Mouse (Mus musculus): ENCODE measurements around the gene Gm6904.
"Not testable (repeated sequence)": the region's sequence is repeated elsewhere in the genome, so short reads cannot be mapped to it uniquely, and the experiment has no call there.

The Gm6904 gene

DNA sequence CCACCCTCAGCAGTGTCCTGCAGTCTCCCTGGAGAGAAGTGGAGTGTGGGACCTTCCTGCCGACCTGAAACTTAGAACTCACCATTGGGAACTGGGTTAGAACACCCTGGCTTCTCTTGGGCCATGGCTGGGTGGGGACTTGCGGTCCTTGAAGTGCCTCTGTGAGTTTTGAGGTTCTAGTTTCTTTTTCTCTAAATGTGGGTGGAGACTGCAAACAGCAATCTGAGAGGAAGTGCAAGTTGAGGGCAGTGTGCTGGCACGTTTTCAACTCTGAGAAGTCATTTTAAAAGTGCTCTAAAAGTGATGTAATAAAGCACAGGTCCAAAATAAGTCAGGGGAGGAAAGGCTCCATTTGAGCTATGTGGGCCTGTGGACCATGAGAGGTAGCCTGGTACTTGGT lies at the start of gene Gm6904:
Gene Gm6904 (minus strand): TSS at position 161 of the 400 bp plus-strand sequence.
- peak; percentile 81 for DNase-seq (ENCODE audit: low read depth)

DNA sequence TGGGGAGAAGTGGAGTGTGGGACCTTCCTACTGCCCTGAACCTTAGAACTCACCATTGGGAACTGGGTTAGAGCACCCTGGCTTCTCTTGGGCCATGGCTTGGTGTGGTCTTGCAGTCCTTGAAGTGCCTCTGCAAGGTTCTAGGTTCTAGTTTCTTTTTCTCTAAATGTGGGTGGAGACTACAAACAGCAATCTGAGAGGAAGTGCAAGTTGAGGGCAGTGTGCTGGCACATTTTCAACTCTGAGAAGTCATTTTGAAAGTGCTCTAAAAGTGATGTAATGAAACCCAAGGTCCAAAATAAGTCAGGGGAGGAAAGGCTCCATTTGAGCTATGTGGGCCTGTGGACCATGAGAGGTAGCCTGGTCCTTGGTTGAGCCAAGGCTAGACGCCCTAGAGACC lies 37.4 kb upstream of the Gm6904 start, which contains the start of gene Phf11a:
Gene Phf11a (minus strand): TSS at position 132 of the 400 bp plus-strand sequence.
- peak; percentile 69 for DNase-seq (ENCODE audit: low read depth)

DNA sequence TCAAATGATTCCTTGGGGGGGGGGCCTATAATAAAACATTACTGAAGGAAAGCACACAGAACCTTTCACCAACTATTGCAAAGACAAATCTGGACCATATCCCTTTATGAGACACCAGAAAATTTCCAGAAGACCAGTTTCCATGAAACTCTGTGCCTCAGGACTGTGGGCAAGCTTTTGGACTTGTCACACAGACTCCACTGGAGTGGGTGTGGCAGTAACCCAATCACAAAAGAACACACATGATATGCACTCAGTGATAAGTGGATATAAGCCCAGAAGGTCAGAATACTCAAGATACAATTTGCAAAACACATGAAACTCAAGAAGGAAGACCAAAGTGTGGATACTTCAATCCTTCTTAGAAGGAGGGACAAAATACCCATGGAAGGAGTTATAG lies 31.8 kb upstream of the Gm6904 start:
- DNase-seq (ENCODE audit: low read depth), result not testable (repeated sequence)

DNA sequence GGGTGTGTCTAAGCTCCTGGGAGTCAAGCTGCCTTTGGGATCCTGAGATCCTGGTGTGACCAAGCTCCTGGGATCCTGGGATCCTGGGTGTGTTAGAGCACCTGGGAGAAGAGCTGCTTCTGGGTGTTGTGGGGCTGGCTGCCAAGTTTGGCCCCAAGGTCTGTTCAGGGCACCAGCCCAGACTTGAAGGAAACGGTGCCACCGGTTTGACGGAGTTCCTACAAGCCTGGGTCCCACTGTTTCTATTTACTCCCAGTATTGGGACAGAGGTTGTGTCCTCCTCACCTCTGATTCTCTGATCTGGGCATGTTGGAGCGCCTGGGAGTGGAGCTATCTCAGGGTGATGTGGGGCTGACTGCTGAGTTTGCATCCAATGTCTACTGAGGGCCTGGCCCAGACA lies 14.9 kb upstream of the Gm6904 start:
- not testable (repeated sequence) for DNase-seq (ENCODE audit: low read depth)

DNA sequence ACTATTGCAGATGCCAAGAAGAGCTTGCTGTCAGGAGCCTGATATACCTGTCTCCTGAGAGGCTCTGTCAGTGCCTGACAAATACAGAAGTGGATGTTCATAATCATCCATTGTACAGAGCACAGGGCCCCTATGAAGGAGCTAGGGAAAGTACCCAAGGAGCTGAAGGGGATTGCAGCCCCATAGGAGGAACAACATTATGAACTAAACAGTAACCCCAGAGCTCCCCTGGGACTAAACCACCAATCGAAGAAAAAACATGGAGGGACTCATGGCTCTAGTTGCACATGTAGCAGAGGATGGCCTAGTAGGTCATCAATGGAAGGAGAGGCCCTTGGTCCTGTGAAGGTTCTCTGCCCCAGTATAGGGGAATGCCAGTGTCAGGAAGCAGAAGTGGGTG lies 4.2 kb downstream of the Gm6904 start:
- DNase-seq (ENCODE audit: low read depth), result not testable (repeated sequence)

DNA sequence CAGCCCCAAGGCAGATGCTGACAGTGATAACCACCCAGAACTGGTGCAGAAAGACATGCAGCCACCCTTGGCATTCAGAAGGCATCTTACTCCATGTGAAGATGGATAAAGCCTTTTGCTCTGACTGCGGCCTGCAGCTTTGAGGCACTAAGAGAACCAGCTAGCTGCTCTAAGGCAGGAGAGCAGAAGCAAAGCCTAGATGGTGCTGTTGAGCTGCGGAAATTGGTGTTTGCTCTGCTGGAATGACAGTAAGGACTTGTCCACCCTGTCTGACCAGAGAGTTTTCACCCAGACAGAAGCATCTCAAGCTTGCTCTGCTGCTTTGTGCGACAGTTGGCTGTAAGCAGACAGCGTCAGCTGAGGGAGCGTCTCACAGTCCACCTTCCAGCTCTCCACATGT lies 9.7 kb downstream of the Gm6904 start:
- not testable (repeated sequence) for DNase-seq (ENCODE audit: low read depth)

DNA sequence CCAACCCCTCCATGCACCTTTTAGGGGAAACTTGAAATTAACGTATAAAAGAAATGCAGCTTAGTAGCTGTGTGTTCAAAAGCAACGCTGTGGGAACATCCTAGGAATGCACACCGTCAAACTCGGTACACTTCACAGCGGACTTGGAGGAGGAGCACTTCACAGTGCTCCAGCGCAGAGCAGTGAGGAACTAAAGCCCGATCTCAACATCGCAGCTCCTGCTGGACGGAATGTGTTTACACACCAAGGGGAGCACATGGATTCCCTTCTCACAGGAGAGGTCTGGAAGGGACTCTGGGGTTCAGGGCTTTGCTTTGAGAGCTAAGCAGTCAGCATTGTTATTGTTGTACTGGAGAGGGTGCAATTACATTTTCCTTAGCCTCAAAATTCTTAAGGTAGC lies 26.4 kb downstream of the Gm6904 start:
- DNase-seq (ENCODE audit: low read depth), result no peak

DNA sequence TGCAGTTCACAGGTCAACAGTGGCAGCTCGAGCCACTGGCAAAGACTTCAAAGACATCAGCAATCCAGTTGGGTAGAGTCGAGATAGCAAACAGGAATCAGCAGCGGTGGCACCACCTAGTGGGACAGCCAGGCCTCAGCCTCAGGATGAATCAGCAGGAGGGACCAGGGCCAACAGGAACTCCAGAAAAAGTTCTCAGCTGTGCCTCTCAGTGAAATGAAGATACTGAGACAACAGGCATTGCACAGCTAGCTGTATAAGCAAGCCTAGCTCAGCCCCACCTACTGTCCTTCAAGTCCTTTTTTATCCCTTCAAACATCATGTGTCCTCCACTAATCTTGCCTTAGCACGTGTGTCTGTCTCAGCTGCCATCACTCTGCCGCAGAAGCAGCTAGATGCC lies 28.0 kb downstream of the Gm6904 start:
- DNase-seq (ENCODE audit: low read depth), result peak; percentile 15

DNA sequence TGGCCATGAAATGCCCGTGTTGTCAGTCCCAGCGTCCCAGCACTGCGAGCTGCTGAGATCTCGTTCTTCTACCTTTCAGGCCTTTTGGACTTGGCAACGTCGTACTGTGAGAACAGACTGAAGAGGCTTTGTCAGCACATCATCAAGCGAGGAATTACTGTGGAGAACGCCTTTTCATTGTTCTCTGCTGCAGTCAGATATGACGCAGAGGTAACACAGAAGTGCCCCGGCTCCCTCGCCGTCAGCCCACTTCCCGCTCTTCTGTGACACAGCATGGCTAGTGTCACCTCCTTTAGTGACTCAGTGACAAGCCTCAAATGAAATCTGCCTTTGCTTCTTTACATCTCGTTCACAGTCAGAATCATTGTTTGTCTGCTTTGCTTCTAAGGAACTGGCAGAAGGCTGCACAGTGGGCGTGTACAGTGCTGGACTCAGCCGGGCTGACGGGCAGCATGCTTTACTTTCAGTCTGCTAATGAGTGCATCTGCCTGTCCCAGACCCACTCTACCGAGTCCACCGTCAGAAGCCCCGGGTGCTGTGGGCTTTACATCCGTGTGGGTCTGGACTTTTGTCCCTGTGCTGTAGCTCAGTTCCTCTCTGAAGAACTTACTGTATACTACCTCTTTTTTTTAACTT lies 29.6 kb downstream of the Gm6904 start:
- DNase-seq (ENCODE audit: low read depth), result no peak

DNA sequence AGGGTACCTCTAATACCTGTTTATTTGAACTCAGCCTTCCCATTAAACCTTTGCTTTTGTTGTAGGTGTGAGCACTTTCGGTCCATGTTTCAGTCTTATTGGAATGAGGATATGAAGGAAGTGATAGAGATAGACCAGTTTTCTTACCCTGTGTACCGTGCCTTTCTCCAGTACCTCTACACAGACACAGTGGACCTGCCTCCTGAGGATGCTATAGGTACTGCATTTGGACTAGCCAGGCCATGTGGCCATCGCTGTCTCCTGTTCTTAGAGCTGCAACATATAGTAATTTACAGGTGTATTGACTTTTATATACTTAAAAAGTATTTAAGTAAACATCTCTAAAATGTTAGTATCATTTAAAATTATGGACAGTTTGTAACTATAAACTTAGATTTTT lies 30.2 kb downstream of the Gm6904 start:
- peak; percentile 18 for DNase-seq (ENCODE audit: low read depth)

DNA sequence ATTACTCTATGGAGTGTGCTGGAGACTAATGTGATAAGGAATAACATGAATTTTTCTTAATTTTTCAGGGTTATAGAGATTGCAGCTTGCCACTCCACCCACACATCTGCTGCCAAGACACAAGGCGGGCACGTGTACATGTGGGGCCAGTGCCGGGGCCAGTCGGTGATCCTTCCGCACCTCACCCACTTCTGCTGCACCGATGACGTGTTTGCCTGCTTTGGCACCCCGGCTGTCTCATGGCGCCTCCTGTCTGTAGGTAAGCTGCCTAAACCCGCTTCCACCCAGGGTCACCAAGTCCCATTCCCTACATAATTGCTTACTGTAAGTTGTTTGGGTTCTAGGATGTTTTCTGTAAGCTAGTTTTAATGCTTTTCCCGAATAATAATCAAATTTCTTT lies 33.8 kb downstream of the Gm6904 start:
- DNase-seq (ENCODE audit: low read depth), result no peak

DNA sequence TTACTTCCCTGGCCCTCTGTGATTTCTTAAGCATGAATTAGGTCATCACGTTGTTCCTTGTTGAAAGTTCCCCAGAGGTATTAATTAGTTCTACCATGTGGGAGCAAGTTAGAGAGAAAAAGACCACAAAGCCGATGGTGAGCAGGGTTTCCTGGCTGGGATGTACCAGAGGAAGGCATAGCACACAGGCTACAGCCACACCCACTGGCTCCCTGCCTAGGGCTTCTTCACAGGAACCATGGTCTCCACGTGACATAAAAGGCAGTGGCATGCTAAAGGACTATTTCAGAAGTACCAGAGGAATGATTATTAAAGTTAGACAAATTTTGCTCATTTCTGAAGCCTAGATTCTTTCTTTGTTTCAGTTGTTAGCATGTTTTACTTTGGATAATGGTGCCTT lies 40.8 kb downstream of the Gm6904 start:
- no peak for DNase-seq (ENCODE audit: low read depth)

DNA sequence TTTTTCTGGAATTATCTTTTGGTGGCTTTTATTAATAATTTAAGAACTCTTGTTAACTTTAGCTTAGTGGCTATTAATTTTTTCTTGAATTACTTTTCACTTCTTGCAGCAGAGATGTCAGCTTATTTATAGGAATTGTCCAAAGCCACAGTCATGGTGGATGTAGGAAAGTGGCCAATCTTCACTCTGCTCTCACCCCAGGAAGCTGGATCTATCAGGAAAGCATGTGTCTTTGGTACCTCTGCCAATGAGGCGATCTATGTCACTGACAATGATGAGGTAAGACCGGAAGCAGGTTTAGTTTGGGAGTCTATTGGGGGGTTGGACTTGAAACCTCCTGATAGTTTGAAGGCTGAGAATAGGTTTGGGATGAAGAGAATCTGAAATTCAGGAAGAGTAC lies 50.2 kb downstream of the Gm6904 start:
- no peak for DNase-seq (ENCODE audit: low read depth)

DNA sequence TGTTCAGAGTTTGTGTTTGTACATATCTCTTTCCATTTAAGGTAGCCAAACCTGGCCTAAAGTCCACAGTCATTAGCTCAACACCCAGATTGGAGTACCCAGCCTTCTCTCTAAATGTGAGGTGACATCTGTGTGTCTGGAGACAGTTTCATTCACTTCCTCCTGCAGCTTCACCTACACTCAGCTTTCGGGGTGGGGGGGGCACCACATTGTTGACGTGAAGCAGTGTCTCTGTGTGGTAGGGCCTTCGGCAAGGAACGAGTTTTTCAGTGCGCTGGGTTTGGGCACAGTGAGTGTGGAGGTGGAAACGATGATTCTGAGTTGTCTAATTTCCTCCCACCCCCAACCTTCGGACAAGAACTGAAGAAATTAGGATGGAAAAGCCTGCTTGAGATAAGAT lies 51.0 kb downstream of the Gm6904 start:
- DNase-seq (ENCODE audit: low read depth), result no peak

DNA sequence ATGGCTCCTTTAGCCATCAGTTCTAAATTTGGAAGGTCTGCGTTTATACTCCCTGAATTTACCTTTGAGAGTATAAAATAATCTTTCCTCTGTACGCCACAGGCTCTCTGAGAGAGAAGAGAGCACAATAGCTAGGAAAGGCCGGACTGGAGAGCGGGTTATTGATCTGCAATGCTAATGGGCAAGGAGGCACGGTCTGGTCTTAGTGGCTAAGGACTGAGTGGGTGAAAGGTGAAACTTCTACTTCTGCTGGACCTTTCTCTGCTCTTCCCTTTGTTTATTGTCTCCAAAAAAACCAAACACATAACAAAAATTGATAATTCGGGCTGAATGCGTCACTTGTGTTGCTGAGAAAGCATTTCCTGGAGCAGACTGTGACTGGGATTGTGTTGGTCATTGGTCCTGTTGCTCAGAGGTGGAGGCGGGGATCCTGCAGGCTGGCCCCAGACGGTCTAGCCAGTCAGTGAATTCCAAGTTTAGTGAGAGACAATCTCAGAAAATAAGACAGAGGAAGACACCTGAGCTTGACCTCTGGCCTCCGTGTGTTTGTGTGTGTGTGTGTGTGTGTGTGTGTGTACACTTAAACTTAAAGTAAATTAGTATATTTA lies 53.9 kb downstream of the Gm6904 start:
- DNase-seq (ENCODE audit: low read depth), result no peak

DNA sequence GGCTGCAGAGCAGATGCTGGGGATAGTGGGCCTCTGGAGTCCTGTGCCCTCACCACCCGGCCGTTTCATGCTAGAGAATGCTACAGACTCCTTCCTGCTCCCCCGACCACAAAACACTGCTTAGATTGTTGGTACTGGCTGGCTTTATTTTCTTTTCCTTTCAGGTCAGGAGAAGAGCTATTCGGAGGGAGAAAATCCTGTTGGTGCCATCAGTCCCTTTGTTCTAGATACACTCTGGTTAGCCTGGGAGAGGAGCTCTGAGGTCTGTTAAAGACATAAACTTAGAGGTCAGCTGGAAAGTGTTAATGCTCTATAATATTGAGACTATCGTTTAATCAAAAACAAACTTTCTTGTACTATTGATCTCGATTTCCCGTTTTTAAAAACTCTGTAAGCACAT lies 54.6 kb downstream of the Gm6904 start:
- no peak for DNase-seq (ENCODE audit: low read depth)

DNA sequence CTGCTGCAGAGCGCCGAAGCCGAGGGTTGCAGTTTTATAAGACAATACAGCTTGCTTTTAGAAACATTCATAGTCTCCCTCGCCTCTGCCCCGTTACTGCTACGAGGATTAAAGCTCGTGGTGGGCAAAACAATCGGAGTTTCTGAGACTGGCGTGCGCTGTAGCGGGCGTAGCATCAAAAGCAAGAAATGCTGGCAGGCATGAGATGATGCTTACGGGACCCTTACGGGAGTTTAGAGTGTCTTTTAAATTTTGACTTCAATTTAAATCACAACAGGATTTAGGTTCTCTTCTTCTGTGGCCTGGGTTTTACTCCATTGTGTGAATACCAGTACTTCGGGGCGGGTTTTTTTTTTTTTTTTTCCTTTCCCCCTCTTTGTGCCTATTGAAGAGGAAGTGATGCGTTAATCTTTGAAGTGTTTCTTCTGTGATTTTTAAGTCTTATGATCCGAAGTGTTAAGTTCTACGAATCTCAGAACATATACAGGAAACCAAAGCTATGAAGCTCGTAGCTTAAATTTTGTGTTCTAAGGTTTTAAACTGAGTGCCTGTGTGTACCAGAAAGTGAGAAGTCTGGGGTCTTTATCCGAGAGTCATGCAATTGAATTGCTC lies 58.3 kb downstream of the Gm6904 start:
- peak; percentile 71 for DNase-seq (ENCODE audit: low read depth)

DNA sequence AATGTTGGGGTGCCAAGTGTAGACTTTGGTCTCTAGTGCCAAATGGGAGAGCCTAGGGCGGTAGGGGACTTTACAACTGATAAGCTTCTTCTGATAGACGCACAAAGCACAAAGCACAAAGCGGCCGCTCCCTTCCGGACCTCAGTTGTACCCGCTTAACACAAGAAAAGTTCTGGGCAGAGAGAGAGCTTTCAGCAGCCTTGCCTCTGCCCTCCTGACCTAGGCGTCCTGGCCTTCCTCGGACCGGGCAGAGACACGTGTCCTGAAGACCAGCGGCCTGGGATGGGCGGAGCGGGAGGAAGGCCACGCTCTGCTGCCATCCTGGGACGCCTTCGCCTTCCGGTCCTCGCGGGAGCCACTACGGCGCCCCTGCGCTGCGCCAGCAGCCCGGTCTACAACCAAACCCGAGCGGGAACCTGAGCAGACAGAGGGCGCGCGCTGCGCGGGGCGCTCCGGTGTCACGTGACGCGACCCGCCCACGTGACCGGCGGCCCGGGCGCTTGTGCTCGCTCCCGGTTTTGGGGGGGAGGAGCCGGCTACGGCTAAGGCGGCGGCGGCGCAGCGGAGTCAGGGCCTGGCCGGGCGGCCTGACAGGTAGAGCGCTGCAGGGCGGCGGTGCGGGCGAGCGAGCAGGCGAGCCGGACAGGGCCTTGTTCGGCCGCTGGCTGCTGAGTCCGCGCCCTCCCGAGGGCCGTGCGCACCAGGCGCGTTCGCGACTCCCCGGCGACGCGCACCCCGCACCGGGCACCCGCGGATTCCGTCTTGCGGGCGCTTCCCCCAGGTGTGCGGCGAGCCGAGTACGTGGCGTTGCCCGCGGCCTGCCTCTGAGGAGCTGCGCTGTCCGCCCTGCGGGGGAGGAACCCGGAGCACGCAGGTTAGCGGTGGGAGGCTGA lies 59.1 kb downstream of the Gm6904 start, which contains the start of gene Rcbtb1:
Gene Rcbtb1 (plus strand): TSS at position 499 of the 893 bp plus-strand sequence.
- peak; percentile 95 for DNase-seq (ENCODE audit: low read depth)
